Comparison of ENCODE assay signal across 9 mouse cellular contexts in genomic region chr5:100070255-100070654, GRCm38 (mm10). TPM values are rescaled to one million over a fixed set of nuclear protein-coding genes. Genes with fewer than 3 reads are reported as not detected.
DNase-seq lines count a peak whose midpoint lies in the region; ATAC-seq lines count a peak whose summit lies in the region.
"Had no signal": no experiment of that assay in that cellular context is flagged by ENCODE, and none has a peak within 500 bp of the region (broad histone marks: within the 10 kb centered on the region; RNA-seq: fewer than 3 reads in every experiment).

No protein-coding gene starts in this region.

- H3K4me3 ChIP-seq in embryonic facial prominence, embryonic 14.5 days (ENCODE audit: low read depth, low read length) = no peak overlapping the region
- H3K4me3 ChIP-seq in heart, embryonic 10.5 days = no peak overlapping the region
- no peak overlapping the region for H3K4me3 ChIP-seq in liver, embryonic 16.5 days (ENCODE audit: low read depth, low read length)
- no peak overlapping the region for H3K4me3 ChIP-seq in neural tube, embryonic 13.5 days
- H3K4me3 ChIP-seq: embryonic facial prominence, embryonic 15.5 days had no signal

- no peaks in the 10 kb centered on the region for H3K4me1 ChIP-seq in embryonic facial prominence, embryonic 14.5 days (ENCODE audit: control insufficient read depth, insufficient read depth, low read length)
- no peaks in the 10 kb centered on the region for H3K4me1 ChIP-seq in heart, embryonic 10.5 days
- no peaks in the 10 kb centered on the region for H3K4me1 ChIP-seq in liver, embryonic 16.5 days (ENCODE audit: control insufficient read depth, low read depth, low read length)
- H3K4me1 ChIP-seq in neural tube, embryonic 13.5 days (replicated peaks) = peaks cover 6% of the 10 kb centered on the region; the same call in 1 of the 2 replicates

- no peaks in the 10 kb centered on the region for H3K9me3 ChIP-seq in embryonic facial prominence, embryonic 14.5 days (ENCODE audit: control insufficient read depth, low read length)
- no peaks in the 10 kb centered on the region for H3K9me3 ChIP-seq in heart, embryonic 10.5 days
- H3K9me3 ChIP-seq in liver, embryonic 16.5 days (replicated peaks; ENCODE audit: control insufficient read depth, low read length) = no peaks in the 10 kb centered on the region
- no peaks in the 10 kb centered on the region for H3K9me3 ChIP-seq in neural tube, embryonic 13.5 days
- H3K9me3 ChIP-seq: embryonic facial prominence, embryonic 15.5 days had no signal

- H3K4me2 ChIP-seq in embryonic facial prominence, embryonic 14.5 days (ENCODE audit: low read depth, low read length) = no peak overlapping the region
- no peak overlapping the region for H3K4me2 ChIP-seq in liver, embryonic 16.5 days (ENCODE audit: low read depth, low read length)
- no peak overlapping the region for H3K4me2 ChIP-seq in neural tube, embryonic 13.5 days
- H3K4me2 ChIP-seq: embryonic facial prominence, embryonic 15.5 days had no signal

- H3K27me3 ChIP-seq in embryonic facial prominence, embryonic 14.5 days (replicated peaks; ENCODE audit: control insufficient read depth, insufficient read depth, low read length) = no peaks in the 10 kb centered on the region
- no peaks in the 10 kb centered on the region for H3K27me3 ChIP-seq in heart, embryonic 10.5 days (ENCODE audit: insufficient read depth, poor library complexity, severe bottlenecking)
- no peaks in the 10 kb centered on the region for H3K27me3 ChIP-seq in liver, embryonic 16.5 days (ENCODE audit: control insufficient read depth, insufficient read depth, low read depth, low read length)
- no peaks in the 10 kb centered on the region for H3K27me3 ChIP-seq in neural tube, embryonic 13.5 days
- H3K27me3 ChIP-seq: embryonic facial prominence, embryonic 15.5 days had no signal

- peak; percentile 74 for DNase-seq in CD4-positive helper T cell, adult 2 months (ENCODE audit: low read depth, low spot score)
- DNase-seq in adrenal gland, postnatal 36 days = peak; percentile 89 to 91
- peak; percentile 76 for DNase-seq in embryonic facial prominence, embryonic 14.5 days (ENCODE audit: low spot score)
- peak; percentile 89 for DNase-seq in heart, embryonic 10.5 days (ENCODE audit: low spot score)
- peak; percentile 74 to 89 for DNase-seq in kidney, postnatal 36 days
- DNase-seq in testis, postnatal 10 days (ENCODE audit: low spot score) = peak; percentile 91

- H3K36me3 ChIP-seq in embryonic facial prominence, embryonic 14.5 days (ENCODE audit: control insufficient read depth, insufficient read depth, low read length) = peaks cover 40% of the 10 kb centered on the region
- peaks cover 57% of the 10 kb centered on the region for H3K36me3 ChIP-seq in heart, embryonic 10.5 days
- no peaks in the 10 kb centered on the region; the same call in 1 of the 2 replicates for H3K36me3 ChIP-seq in liver, embryonic 16.5 days (ENCODE audit: control insufficient read depth, insufficient read depth)
- peaks cover 52% of the 10 kb centered on the region for H3K36me3 ChIP-seq in neural tube, embryonic 13.5 days

- no peak overlapping the region for H3K9ac ChIP-seq in embryonic facial prominence, embryonic 14.5 days (ENCODE audit: low read depth, low read length)
- H3K9ac ChIP-seq in liver, embryonic 16.5 days (ENCODE audit: low read depth, low read length) = no peak overlapping the region
- no peak overlapping the region for H3K9ac ChIP-seq in neural tube, embryonic 13.5 days
- H3K9ac ChIP-seq: embryonic facial prominence, embryonic 15.5 days had no signal

- 24% methylated on average over 3 of the region's 3 CpGs for WGBS in embryonic facial prominence, embryonic 14.5 days
- 31% methylated on average over 3 of the region's 3 CpGs for WGBS in heart, embryonic 10.5 days
- 8% methylated on average over 3 of the region's 3 CpGs for WGBS in liver, embryonic 16.5 days (ENCODE audit: insufficient replicate concordance)
- 32% methylated on average over 3 of the region's 3 CpGs for WGBS in neural tube, embryonic 13.5 days

- H3K27ac ChIP-seq in embryonic facial prominence, embryonic 14.5 days (replicated peaks; ENCODE audit: low read depth, low read length) = no peak overlapping the region
- H3K27ac ChIP-seq in heart, embryonic 10.5 days = no peak overlapping the region
- H3K27ac ChIP-seq in liver, embryonic 16.5 days (ENCODE audit: low read length) = no peak overlapping the region
- no peak overlapping the region for H3K27ac ChIP-seq in neural tube, embryonic 13.5 days (replicated peaks)
- H3K27ac ChIP-seq: embryonic facial prominence, embryonic 15.5 days had no signal

- peak; percentile 66 for ATAC-seq in embryonic facial prominence, embryonic 14.5 days (ENCODE audit: low read depth)
- peak; percentile 62 for ATAC-seq in liver, embryonic 16.5 days (ENCODE audit: low read depth)
- ATAC-seq in neural tube, embryonic 13.5 days (ENCODE audit: low read depth) = peak; percentile 63; the same call in 1 of the 2 replicates

RNA-seq across cellular contexts. Expression of gene Enoph1, which starts 30.5 kb away (rescaled TPM):
- total RNA-seq in adrenal gland, postnatal 36 days (2021) = 10 to 100 TPM; 33.2 to 36.6 TPM
- 37.2 and 37.6 TPM in 2 replicates for polyA plus RNA-seq in embryonic facial prominence, embryonic 14.5 days (2014; fragmentation: Nextera tagmentation; extraction: Ambion mirVana)
- 34.1 and 46.5 TPM in 2 replicates for polyA plus RNA-seq in heart, embryonic 10.5 days (2016; fragmentation: Nextera tagmentation; extraction: Ambion mirVana)
- 14.0 and 15.5 TPM in 2 replicates for polyA plus RNA-seq in liver, embryonic 16.5 days (2015; fragmentation: Nextera tagmentation; extraction: Ambion mirVana)
- polyA plus RNA-seq in neural tube, embryonic 13.5 days (2015; fragmentation: Nextera tagmentation; extraction: Ambion mirVana) = 38.9 and 42.9 TPM in 2 replicates

RNA-seq across cellular contexts. Expression of gene Hnrnpdl, which starts 30.8 kb away (rescaled TPM):
- total RNA-seq in adrenal gland, postnatal 36 days (2021) = 100 to 1,000 TPM; 109 to 118 TPM
- polyA plus RNA-seq in embryonic facial prominence, embryonic 14.5 days (2014; fragmentation: Nextera tagmentation; extraction: Ambion mirVana) = 148 and 178 TPM in 2 replicates
- 116 and 157 TPM in 2 replicates for polyA plus RNA-seq in heart, embryonic 10.5 days (2016; fragmentation: Nextera tagmentation; extraction: Ambion mirVana)
- polyA plus RNA-seq in liver, embryonic 16.5 days (2015; fragmentation: Nextera tagmentation; extraction: Ambion mirVana) = 37.8 and 40.5 TPM in 2 replicates
- 211 and 214 TPM in 2 replicates for polyA plus RNA-seq in neural tube, embryonic 13.5 days (2015; fragmentation: Nextera tagmentation; extraction: Ambion mirVana)
